Mouse (Mus musculus): ENCODE measurements around the gene Gm49369. TPM values are rescaled to one million over a fixed set of nuclear protein-coding genes. Genes with fewer than 3 reads are reported as not detected.
"Not testable (repeated sequence)": the region's sequence is repeated elsewhere in the genome, so short reads cannot be mapped to it uniquely, and the experiment has no call there.

Gm49369 gene
- total RNA-seq, 2 experiments from 2014 or later = 1.5 to 1.8 TPM

DNA sequence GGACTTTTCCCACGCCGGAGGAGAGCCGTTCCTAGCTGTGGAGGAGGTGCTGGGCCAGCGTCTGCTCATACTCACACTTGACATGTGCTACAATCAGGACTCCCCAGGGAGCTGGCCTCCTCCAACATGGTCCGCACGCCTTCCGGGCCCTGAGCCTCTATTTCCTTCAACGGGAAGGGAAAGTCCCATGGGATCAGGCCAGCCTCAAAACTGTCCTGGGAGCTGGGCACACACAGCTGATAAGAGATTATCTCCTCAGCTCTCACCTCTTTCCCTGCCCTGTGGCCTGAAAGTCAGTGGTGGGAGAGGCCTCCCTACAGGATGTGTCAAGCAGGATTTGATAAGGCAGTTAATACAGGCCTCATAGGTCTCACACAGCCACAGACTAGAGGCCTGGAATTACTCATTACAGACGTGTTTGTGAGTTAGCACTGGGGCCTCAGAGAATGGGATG, 52.2 kb downstream of the Gm49369 start:
- no peak for TF ChIP-seq CTCF (IDR thresholded peaks at IDR 0.05)
- H3K27ac ChIP-seq = no peak overlapping the region
- intact Hi-C loops (cut with DNase I) = loop anchor here (5.0 kb wide), 1 partner anchor 252 kb away; no protein-coding TSS in a partner anchor
- H3K4me3 ChIP-seq = no peak overlapping the region
- peak; percentile 46 for DNase-seq

DNA sequence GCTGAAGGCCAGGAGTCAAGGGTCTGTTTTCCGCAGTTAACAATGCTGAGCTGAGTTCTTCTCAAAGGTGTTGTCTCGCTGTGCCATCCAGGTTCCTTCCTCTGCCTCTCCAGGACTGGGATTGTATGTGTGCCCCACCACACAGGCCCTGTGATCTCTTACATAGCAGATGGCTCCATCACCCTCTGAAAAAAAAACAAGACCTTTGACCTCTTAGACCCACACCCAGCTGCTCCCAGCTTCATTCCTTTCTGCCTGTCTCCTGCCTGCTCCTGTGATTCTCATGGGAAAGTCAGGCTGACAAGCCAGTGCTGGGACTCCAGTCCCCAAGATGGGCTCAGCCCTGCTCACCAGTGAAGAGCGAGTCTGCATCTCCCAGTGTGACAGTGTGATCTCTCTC, 54.0 kb downstream of the Gm49369 start:
- no peak for TF ChIP-seq CTCF (IDR thresholded peaks at IDR 0.05)
- Histone ChIP-seq H3K4me3 (no peak overlapping the region), H3K27ac (no peak overlapping the region)
- intact Hi-C loops (cut with DNase I) = no loop called here
- no peak for DNase-seq

DNA sequence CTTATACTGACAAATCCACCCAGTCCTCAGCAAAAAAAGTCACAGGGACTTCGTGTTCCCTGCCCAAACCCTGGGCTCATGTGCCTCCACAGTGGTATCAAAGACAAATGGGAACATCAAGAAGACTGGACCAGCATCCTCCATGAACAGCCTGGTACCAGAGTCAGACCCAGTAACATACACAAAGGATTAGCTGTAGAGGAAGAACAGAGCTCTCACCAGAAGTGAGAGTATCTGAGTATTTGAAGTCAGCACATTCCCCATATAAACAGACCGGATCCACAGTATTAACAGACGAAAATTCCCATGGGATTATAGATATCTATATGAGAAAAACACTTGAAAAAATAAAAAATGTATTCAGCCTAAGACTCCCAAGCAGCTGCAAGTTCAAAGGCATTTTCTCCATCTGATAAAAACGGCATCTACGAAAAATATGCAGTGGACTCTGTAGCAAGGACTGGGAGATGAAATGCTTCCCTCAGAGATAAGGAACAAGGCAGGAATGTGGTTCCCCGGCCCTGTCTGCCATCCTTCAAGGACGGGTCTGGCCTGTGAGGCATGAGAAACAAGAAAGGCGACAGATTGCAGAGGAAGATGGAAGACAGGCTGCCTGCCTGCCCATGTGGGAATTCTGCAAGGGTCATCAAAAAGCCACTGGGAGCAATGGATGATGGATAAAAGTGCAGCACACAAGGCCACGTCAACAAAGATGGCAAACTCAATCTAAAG, 55.6 kb downstream of the Gm49369 start:
- TF ChIP-seq CTCF (IDR thresholded peaks at IDR 0.05) = no peak
- intact Hi-C loops (cut with DNase I) = no loop called here
- H3K27ac ChIP-seq = no peak overlapping the region

DNA sequence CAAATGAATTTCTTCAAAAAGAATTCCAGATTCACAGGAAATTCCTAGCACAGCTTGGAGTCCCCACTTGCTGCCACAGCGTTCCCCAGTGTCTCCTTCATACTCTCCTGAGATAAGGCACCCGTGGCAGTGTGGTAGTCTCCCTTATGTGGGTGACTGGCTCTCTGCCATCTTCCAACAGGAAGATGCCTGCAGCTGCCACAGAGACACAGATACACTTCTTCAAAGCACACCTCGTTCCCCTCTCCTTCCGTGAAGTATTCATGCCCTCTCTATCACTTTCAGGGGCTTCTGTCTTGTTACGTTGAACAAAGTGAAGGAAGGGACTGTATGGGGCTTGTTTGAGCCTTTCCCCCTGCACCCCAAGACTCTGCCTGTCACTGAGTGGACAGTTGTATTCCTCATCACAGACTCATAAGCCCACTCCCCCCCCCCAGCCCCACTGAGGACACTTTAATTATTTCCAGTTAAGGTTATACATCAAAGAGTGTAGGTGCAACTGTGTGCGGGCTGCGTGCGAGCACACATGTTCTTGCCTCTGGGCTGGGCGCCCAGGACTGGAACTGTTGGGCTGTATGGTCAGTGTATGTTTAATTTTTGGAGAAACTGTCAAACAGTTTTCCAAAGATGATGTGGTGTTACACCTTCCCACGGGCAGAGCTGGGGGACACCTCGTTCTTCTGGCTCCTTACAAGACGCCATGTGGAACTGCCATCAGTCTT, 58.9 kb downstream of the Gm49369 start:
- no peak for DNase-seq
- intact Hi-C loops (cut with DNase I) = no loop called here
- no peak overlapping the region for H3K27ac ChIP-seq
- no peak overlapping the region for H3K4me3 ChIP-seq
- TF ChIP-seq CTCF (IDR thresholded peaks at IDR 0.05) = no peak

More for the DNA sequence above, 55.6 kb downstream of the Gm49369 start:
- no peak for DNase-seq
- H3K4me3 ChIP-seq = no peak overlapping the region

DNA sequence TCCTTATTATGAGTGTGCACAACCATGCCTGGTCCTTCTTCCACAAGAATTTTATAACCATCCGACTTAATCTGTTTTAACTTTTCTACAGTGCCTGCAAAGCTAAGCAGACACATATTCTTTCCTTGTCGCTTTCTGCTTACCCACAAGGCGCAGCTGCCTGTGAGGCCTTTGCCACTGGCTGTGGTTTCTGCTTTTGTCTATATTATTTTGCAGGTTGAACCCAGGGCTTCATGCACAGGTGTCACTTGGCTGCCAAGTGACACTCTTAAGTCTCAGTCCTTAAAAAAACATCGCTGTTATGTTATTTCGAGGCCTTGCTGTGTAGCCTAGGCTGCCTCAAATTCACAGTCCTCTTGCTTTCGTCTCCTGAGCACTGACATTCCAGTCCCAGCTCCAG, 59.8 kb downstream of the Gm49369 start:
- intact Hi-C loops (cut with DNase I) = no loop called here
- Histone ChIP-seq H3K27ac (no peak overlapping the region), H3K4me3 (no peak overlapping the region)
- no peak for TF ChIP-seq CTCF (IDR thresholded peaks at IDR 0.05)
- DNase-seq = no peak

DNA sequence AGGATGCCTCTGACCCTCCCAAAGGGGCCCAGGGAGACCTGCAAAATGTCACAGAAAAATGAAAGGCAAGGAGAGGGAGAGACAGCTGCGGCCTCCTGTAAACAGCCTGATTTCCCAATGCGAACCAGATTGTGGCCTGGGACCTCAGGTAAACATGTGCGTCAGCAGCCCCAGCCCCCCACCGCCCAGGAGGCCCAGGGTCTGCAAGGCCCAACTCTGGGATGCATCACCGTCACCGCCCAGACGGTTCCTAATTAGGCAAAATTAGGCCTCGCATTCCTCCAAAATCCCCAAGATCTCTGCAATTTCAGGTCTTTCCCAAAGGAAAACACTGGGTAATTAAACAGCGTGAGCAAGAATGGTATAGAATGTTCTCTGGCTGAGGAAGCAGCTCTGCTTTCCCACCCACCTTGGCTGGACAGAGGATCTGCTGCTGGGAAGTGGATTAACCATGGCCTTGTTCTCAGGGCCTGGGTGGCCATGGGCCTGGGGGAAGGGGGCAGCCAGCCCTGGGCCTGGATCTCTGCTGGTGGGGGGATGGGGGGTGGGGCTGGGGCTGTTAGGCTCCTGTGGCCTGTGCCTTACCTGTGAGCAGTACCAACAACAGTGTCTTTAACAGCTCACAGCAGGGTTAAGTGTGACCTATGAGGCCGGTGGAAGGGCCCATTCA, 60.7 kb downstream of the Gm49369 start:
- intact Hi-C loops (cut with DNase I); DNase-seq; H3K27ac ChIP-seq; H3K4me3 ChIP-seq: not testable (repeated sequence)

Other genes starting within 250 kb of the Gm49369 start
- gene Gm39115, start 246.6 kb downstream of the Gm49369 start, total RNA-seq (2021) = not detected
- not detected for gene Gm45337, start 238.1 kb downstream of the Gm49369 start, total RNA-seq (2021)
- not detected for gene Gm29735, start 225.6 kb downstream of the Gm49369 start, total RNA-seq (2021)
- not detected for gene Gm4553, start 216.9 kb downstream of the Gm49369 start, total RNA-seq (2021)
- gene Krtap5-2, start 206.7 kb downstream of the Gm49369 start, total RNA-seq (2021) = not detected
- gene Gm10153, start 192.3 kb downstream of the Gm49369 start, total RNA-seq (2021) = not detected
- not detected for gene Krtap5-3, start 181.3 kb downstream of the Gm49369 start, total RNA-seq (2021)
- not detected for gene Gm7579, start 170.8 kb downstream of the Gm49369 start, total RNA-seq (2021)
- gene Krtap5-5, start 152.7 kb downstream of the Gm49369 start, total RNA-seq (2021) = not detected
- gene Gm40460, start 141.6 kb downstream of the Gm49369 start, total RNA-seq (2021) = not detected
- gene Gm2431, start 124.3 kb downstream of the Gm49369 start, total RNA-seq (2021) = not detected
- not detected for gene Gm4559, start 108.3 kb downstream of the Gm49369 start, total RNA-seq (2021)
- not detected for gene Krtap5-1, start 85.5 kb downstream of the Gm49369 start, total RNA-seq (2021)
- not detected for gene Krtap5-4, start 79.1 kb downstream of the Gm49369 start, total RNA-seq (2021)
- 1 to 10 TPM; 3.0 to 4.1 TPM for gene Ifitm10, start 8.9 kb downstream of the Gm49369 start, total RNA-seq (2021)
- gene Ctsd, start 5.4 kb upstream of the Gm49369 start, total RNA-seq (2021) = 100 to 1,000 TPM; 411 to 467 TPM
- gene Syt8, start 52.2 kb upstream of the Gm49369 start, total RNA-seq (2021) = not detected
- over 10,000 TPM; 15,929 to 19,962 TPM for gene Tnni2, start 59.1 kb upstream of the Gm49369 start, total RNA-seq (2021)
- 10 to 100 TPM; 25.8 to 47.3 TPM for gene Lsp1, start 78.1 kb upstream of the Gm49369 start, total RNA-seq (2021)
- gene Tnnt3, start 116.2 kb upstream of the Gm49369 start, total RNA-seq (2021) = over 10,000 TPM; 28,899 to 38,022 TPM
- gene Mrpl23, start 150.0 kb upstream of the Gm49369 start, total RNA-seq (2021) = 1 to 10 TPM in 1 of 2 experiments, under 1 TPM in 1; 0.89 to 1.4 TPM